Mouse (Mus musculus) gonadal fat pad, adult 2 months (tissue): Measurements from ENCODE around the gene Itgb5. TPM values are rescaled to one million over a fixed set of nuclear protein-coding genes. Genes with fewer than 3 reads are reported as not detected.

ENCODE experiments used
- DNase-seq: peaks from one replicate; pipeline ENCODE4 v3.0.0-alpha.2; 2012; ENCODE audit warnings: low read depth
- polyA plus RNA-seq: library from polyadenylated mRNA; depleted of rRNA; stranded (reverse); fragments of >200 nt; gene quantifications from 2 replicates; pipeline ENCODE4 v1.2.3, GENCODE M21; 2012

Gene Itgb5
- polyA plus RNA-seq, 1 experiment, result 118 TPM

DNA sequence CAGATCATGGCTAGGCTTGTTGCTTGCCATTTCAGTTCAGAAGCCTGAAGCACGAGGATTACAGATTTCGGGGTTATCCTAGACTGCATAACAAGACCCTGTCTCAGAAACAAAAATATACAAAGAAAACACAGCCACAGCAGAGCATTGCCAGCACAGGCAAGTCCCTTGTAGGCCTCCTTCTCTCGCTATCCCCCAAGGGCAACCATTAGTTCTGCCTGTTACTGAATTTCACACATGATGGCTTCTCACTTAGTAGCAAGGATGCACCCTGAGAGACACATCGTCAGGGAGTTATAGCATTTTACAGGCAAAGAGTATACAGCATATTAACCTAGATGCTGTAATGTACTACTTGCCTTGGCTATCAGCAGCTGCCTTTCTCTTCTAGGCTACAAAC, 78.8 kb downstream of the Itgb5 start:
- no peak for DNase-seq

DNA sequence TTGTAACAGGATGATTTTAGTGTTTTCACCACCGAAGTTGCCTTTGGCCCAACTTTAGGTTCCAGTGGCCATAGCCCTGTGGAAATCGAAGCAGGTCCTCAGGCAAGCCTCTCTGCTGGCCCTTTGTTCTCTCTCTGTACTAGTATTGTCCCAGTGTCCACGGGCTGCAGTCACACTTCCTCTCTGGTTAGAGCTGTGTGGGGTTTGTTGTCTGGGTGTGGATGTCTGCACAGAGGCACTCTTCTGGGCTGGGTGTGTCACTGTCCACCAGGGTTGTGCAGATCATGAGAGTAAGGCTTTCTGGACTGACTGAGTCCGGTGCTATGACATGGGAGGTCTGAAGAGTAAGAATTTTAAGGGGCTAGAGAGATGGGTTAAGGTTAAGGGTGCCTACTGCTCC, 85.5 kb downstream of the Itgb5 start:
- DNase-seq, result no peak

DNA sequence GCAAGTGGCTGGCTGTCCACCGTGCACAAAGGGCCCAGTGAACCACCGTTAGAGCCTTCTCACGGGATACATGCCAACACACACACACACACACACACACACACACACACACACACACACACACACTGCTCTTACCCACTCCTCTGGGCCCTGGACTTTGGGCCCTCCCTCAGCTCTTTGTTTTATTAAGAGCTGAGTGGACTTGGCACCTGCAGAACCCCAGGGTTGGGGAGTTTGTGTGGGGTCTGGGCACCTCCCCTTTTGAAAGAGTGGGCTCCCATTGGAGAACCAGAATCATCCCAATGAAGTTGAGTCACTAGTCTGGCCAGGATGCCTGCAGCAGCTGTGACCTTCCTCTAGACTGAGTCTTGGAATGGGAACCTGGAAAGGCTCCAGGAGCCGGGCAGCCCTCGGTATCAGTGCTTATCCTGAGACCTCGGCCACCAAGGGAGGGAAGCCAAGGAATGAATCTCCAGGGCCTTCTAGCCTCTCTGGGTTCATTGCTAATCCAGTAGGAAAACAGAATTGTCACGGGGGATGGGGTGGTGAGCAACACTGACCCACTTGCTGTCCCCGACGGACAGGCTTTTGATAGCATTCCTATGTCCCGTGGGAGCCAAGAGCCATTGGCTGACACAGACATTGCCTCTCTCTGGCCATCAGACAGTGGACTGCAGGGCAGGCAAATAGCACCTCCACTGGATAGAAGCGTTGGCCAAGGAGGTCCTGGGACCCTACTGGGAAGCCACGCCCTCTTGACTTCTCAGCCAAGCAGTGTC, 87.2 kb downstream of the Itgb5 start:
- DNase-seq, result no peak

DNA sequence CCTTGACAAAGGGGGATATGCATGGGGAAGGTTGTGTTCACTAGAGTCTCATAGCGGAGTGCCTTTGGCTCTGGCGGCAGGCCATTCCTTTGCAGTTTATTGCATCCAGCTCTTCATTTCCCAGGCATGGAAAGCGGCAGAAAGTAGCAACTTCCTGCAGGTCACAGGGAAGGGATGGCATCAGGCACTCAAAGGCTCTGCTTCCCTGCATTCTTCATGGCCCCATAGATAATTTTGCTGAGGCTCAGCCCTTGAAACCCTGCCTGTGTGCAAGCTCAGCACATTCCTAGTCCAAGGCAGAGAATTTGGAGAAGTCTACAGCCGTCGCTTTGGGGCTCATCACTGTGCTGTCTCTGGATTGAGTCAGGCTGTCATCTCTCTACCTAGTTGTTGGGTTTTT, 87.9 kb downstream of the Itgb5 start:
- DNase-seq, result no peak

DNA sequence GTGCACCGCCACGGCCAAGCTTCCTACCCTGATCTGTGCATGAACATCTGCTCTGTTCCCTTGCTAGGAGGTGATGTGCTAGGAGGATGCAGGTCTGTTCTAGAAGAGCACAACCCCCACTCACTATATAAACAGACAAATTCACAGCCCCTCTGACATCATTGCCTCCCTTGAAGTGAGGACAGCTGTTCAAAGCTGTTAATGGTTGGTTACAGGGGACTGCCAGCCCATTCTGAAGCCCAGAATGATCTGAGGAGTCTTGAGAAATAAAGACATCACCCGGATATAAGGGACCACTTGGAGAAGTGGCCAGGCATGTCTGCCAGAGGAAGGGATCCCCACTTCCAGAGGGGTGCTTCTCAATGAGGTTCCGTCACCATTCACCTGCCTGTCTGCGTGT, 88.5 kb downstream of the Itgb5 start:
- no peak for DNase-seq

DNA sequence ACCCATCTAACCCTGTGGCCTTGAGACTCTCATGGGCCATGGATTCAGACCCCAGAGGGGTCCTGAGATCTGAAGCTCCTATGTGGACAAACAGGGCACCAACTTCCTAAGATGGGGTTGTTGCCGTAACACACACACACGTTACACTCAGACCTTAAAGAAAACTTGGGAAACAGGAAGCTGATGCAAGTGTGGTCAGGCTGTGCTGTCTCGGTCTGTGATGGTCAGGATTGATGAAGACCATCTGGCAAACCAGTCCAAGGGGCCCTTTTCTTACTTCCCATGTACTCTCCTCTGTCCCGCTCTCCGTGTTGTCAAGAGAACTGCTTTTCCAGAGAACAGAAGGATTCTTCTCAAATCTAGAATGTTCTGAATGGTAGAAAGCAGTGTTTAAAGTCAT, 92.0 kb downstream of the Itgb5 start:
- no peak for DNase-seq

DNA sequence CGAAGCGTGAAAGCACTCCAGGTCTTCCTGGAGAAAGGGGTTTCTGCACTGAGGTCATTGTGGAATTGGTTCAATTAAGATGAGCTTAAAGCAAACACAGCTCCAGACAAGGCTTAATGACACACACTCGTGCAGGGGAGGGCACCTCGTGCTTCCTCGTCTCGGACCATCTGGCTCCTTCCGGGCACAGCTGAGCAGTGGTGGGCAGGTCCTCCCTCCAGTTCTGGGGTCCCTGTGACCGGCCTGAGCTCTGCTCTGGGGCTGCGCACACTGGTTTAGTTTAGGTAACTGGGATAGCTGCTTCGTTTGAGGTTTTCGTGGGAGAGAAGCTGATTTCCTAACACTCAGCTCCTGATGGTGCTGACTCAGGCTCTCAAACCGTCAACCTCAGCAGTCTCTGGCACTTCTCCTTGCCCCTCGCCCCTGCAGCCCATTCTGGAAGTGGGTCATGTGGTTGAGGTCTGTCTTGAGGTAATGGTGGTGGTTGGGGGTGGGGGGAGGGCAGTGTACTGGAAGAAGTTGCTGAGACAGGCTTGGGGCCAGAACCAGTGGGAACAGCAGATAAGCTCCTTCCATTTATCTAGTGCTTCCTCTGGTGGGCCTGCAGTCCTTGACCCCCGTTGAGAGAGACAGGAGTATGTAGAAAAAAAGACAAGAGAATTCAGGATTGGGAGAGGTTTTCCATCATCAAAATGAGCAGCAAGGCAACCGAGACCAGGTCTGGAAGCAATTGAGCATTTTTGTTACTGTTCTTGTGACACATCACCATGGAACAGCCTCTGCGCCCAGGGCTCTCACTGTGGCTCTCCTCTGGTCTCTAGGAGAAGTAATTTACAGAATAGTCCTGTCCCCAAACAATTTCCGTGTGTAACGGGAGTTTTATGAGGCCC, 92.9 kb downstream of the Itgb5 start:
- DNase-seq, result no peak

DNA sequence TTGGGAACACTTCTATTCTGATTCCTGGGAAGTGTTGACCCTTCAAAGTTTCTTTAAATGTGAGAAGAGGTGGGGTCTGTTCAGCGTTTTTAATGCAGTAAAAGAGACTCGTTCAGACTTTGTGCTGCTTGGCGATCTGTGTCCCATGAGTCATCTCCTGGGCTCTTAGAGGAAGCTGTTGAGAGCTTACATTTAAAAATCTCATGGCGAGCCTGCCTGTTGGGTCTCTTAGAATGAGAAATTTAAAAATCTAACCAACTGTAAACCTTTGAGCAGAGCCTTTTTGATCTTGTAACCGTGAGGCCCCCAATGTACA, 93.5 kb downstream of the Itgb5 start:
- DNase-seq, result no peak

DNA sequence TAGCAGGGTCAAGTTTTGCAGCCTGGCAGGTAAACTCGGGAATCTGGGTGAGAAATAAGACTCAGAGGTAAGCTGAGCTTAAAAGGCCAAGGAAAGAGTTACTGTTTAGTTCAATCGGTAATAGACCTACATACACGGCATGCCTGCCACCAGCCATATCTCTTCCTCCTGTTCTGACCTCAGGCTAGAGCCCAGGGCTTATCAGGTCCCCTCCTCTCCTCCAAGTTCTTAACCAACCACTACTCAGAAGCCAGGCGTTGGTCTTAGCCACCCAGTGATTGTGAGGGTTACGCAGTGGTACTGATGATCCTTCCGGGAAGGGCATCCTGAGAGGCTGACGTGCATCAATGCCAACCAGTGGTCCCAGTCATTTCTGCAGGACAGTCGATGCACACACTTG, 94.3 kb downstream of the Itgb5 start:
- no peak for DNase-seq

DNA sequence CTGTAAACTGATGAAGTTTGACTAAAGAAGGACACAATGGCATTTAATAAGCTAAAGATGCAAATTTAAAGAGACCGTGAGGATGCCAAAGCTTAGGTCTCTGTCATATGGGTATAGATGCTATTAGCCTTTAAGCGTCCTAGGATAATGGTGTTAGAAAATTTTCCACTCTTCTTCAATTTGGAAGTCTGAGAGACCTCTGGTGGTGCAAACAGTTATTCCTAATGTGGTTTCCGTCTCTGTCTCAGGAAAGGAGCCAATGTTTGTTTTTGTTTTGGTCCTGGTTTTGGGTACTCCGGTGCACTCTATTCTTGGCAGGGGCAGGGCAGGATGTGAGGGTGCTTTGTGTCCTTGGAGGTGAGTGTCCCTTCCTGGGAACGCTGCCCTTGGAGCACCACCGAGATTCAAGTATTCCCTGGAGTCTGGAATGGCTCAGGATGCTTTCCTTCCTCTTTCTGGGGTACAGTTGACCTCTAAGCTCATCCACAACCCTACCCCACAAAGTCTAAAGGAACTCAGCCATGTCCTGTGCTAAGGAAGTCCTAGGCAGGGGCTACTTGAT, 97.9 kb downstream of the Itgb5 start:
- no peak for DNase-seq

DNA sequence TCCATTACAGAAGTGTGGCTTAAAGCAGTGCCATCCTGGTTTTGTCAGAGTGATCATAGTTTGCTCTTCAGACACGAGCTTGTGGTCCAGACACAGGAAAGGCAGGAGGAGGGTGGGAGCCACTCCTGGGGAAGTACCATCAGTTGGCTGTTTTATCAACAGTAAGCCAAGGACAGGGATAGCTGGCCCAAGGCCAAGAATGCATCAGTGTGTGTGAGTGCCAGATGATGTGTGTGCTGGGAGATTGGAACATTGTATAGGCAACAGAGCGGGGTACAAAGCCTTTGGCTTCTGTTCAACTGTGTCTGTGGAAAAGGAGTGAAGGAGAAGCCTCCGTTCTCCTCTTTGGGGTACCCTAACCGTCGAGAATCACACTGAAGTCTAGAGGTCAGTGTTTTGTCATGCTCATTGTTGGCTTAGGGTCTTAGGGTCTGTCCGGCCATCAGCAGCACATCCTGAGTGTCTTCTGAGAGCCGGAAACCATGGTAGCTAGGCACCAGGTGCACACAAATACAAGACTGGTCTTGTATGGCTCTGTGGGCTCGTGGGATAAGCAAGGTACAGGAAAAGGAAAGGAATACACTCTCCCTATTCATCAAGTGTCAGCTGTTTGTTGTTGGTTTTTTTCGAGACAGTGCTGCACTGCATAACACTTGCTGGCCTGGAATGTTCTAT, 99.5 kb downstream of the Itgb5 start:
- no peak for DNase-seq

DNA sequence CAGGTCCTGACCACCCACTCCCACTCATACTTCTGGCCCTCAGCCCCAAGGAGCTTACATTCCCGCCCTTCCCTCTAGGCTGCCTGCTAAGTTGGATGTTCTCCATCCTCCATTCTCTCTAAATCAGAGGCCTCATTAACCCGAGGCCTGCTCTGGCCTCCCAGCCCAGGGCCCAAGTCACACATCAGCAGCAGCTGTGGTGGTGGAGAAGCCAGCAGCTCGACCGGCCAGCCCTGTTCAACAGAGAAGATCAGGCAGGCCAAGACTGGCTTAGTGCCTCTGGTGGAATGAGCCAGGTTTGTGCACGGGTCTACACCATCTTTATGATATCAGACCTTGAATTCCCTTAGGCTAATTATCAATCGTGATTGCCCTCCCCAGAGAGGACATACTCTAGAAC, 101.3 kb downstream of the Itgb5 start:
- no peak for DNase-seq

DNA sequence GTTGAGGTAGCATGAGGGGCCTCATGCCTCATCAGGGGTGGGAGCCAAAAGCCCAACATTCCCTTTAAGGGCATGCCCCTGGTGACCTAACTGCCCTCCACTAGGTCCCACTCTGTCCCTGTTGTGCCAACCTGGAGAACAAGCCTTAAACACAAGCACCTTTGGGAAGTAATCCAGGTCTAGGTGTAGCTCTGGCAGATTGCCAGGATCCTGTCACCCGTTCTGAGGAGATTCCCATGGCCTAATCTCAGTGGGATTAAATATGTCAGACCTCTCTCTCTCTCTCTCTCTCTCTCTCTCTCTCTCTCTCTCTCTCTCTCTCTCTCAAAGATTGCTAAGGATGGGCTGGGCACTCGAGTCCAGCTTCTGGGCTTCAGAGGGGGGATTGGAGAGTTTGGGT, 102.2 kb downstream of the Itgb5 start:
- no peak for DNase-seq

DNA sequence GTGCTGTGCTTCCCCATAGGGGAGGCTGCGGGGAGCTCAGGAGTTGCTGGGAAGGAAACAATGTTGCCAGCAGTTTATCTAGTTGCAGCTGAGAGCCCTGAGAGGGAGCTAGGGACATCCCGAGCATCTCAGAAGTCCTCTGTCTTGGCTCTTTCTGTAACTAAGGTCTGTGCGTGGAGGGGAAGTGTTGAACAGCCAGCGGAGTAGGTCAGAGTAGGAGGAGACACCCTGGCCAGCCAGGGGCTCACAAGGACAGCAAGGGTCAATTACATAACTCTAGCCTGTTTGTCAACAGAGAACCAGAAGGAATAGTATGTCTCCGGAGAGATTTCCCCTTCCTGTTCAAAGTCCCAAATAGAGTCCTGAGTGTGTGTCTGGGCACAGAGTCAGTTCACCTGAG, 102.7 kb downstream of the Itgb5 start:
- DNase-seq, result no peak

DNA sequence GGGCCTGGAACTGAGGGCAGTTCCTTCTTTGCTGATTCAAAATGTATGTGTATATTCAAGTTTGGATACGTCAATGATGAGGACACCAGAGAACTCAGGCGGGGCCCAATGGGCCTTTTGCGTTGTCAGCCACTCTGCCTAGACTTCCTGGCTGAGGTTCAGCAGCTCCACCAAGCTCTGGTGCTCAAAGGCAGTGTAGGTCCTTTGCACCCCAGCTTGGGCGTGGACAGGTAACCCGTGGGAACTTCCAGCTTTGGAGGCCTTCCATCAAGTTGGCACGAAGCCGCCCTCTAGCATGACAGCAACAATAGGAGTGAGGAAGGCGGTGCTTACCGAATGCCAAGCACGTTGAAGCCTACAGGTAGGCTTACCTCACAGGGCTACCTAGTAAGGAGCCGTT, 103.9 kb downstream of the Itgb5 start:
- no peak for DNase-seq

DNA sequence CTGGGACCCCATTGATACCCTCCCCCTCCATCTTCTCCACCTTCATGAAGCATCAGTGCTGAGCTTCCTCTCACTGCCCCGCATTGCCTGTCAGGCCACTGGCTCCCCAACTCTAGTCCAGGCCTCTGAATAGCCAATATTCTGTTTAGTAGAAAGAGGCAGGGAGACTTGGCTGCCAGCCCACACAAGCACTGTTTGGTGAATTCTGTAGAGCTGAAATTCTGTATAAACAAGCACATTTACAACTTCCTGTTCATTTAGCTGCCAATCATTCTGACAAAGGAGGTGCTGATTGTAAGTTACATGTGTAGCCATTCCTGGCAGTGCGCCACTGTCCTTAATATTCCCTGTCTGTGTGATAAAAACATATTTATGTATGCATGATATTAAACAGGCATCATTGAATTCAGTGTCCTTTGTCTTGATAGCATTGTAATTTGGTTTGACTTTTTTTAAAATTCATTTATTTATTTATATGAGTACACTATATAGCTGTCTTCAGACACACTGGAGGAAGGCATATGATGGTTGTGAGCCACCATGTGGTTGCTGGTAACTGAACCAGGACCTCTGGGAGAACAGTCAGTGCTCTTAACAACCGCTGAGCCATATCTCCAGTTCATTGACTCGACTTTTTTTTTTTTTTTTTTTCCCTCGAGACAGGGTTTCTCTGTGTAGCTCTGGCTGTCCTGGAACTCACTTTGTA, 105.4 kb downstream of the Itgb5 start:
- DNase-seq, result no peak

DNA sequence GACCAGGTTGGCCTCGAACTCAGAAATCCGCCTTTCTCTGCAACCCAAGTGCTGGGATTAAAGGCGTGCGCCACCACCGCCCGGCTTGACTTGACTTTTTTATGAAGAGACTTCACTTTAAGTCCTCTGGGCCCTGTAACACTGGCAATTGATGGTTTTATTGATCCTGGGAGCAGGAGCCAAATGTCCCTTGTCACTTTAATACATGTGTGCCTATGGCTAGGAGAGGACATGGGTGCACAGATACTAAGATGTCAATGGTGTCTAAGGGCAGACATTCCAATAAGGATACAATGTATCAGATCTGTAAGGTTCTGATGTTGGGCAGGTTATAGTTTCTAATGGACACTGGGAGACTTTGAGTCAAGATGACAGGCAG, 105.9 kb downstream of the Itgb5 start:
- DNase-seq, result no peak

DNA sequence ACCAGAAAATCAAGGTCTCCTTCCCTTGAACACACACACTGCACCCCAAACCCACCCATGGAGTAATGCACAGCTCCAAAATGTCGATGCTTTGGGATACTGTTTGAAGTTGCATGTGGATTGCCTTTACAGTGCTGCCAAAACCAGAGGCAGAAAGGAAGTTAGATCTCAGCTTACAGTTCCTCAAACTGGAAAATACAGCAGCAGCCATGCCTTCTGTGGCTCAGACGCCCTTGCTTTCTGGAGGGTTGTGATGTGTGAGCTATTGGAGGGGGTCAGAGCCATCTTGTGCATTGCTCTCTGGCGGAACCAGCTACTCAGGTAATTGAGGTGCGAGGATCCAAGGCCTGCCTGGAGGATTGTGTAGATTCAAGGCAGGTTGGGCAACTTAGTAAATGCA, 107.4 kb downstream of the Itgb5 start:
- no peak for DNase-seq

DNA sequence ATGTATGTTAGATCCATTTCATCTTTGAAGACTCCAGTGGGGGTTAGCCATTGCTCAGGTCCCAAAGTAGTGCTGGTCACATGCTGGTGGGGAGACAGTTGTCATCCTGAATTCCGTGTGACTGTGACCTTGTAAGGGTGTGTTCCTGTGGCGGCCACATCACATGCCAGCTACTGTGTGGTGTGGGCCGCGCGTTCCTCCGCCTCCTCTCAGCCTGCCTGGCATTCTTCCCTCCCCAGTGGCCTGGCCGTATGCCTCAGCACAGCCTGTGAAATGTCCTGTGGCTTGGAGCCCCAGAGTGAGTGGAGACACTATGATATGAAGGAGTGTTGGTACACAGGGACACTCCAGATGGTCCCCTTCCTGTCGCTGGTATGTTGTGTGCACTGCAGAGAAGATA, 108.1 kb downstream of the Itgb5 start:
- DNase-seq, result no peak

DNA sequence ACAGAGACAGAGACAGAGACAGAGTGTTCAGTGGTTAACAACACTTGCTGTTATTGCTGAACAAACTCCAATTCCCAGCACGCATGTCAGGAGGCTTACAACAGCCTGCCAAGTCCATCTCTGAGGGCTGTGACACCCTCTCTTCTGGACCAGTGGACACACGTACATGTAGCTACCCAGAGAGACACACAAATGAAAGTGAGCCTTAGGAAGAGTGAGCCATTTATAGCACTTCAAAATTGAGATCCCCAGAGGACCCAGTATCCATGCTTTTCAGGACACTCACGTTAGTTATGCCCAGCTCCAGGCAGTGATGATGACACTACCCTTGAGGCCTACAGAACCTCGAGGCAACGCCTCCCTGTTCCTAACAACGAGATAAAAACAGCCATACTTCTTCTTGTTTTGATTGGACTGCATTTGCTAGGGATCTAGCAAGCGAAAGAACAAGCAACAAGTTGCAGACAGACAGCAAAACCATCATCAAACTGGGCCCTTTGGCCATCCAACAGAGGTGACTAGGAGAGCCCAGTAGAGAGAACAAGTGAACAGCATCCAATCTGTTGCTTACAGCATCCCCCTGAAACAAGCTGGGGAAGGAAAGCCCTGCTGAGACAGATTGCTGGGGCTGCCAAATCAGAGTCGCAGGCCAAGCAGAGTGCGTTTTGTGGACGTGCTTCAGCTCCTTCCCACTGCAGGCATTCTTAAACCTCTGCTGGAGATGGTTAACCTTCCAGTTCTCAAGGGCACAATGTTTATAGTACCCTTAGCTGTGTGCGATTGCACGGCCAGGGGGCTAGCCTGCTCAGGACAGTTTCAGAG, 109.1 kb downstream of the Itgb5 start:
- DNase-seq, result no peak

DNA sequence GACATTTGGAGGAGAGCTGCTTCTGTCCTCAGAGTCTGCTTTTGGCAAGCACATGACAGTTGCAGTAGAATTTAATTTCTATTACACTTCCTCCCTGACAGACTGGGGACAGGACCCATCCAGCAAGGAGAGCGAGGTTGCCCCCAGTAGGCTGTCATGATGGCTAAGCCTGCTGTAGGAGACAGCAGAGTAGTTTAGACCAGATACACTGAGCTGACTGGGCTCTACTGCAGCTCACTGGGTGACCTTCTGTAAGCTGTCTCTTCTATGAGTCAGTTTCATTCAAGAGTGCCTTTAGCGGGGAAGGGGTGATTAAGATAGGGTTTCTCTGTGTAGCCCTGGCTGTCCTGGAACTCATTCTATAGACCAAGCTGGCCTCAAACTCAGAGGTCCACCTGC, 109.7 kb downstream of the Itgb5 start:
- DNase-seq, result no peak
